In the genomic region with DNA sequence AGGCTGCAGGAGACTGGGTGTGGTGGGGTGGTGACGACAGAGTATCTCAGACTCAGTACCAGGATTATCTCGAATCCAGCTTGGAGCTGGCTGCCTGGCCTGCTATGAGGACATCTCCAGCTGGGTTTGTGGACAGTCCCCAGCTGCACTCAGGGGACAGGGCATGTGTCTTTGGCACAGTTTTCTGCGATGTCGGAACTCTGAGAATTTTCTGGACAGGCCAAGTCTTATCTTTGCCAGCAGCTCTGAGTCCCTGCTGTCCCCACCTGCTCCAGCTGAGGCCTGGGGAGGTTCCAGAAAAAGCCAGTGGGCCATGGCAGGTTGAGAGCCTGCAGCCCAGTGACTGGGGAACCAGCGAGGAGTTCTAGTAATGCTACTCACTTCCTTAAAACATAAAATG, we compare ENCODE assay signal across 16 mouse cellular contexts.
DNase-seq lines count a peak whose midpoint lies in the region; ATAC-seq lines count a peak whose summit lies in the region.
"Had no signal": no experiment of that assay in that cellular context is flagged by ENCODE, and none has a peak within 500 bp of the region (broad histone marks: within the 10 kb centered on the region; RNA-seq: fewer than 3 reads in every experiment).

No protein-coding gene starts in this region.

- intact Hi-C loops in heart, postnatal 25 days (cut with DNase I): no loop called here

- no peak for ATAC-seq in hindbrain, embryonic 12.5 days (ENCODE audit: low FRiP score)
- ATAC-seq: activated CD4-positive, CD25-positive, alpha-beta regulatory T cell, adult 4 months; forebrain, postnatal 0 days; intestine, embryonic 16.5 days had no signal

- H3K4me1 ChIP-seq in hindbrain, embryonic 12.5 days: peaks cover 10% of the 10 kb centered on the region; the same call in 1 of the 2 replicates
- H3K4me1 ChIP-seq: liver, embryonic 15.5 days had no signal

- no peak overlapping the region for H3K4me2 ChIP-seq in hindbrain, embryonic 12.5 days (replicated peaks)
- H3K4me2 ChIP-seq: embryonic facial prominence, embryonic 13.5 days; heart, embryonic 15.5 days; liver, embryonic 15.5 days had no signal

- DNase-seq in adrenal gland, postnatal 14 days: peak; percentile 46
- DNase-seq in adrenal gland, postnatal 25 days: no peak
- DNase-seq in lung, postnatal 10 days: peak; percentile 61
- no peak for DNase-seq in lung, postnatal 36 days
- peak; percentile 21 for DNase-seq in gastrocnemius, adult 18-20 months (ENCODE audit: low spot score)
- peak; percentile 48 for DNase-seq in heart, postnatal 25 days (ENCODE audit: low spot score)
- no peak for DNase-seq in T-cell, adult 2 months (ENCODE audit: low spot score)
- DNase-seq: forebrain, postnatal 0 days; kidney, postnatal 36 days; thymus, postnatal 14 days had no signal

- no peak overlapping the region for H3K27ac ChIP-seq in hindbrain, embryonic 12.5 days
- H3K27ac ChIP-seq: embryonic facial prominence, embryonic 13.5 days; heart, embryonic 15.5 days; liver, embryonic 15.5 days had no signal

- no peak overlapping the region for H3K9ac ChIP-seq in hindbrain, embryonic 12.5 days
- H3K9ac ChIP-seq: embryonic facial prominence, embryonic 13.5 days; forebrain, postnatal 0 days; heart, embryonic 15.5 days; liver, embryonic 15.5 days had no signal

- H3K9me3 ChIP-seq in hindbrain, embryonic 12.5 days (replicated peaks): no peaks in the 10 kb centered on the region
- H3K9me3 ChIP-seq: embryonic facial prominence, embryonic 13.5 days; heart, embryonic 15.5 days; liver, embryonic 15.5 days had no signal

- H3K4me3 ChIP-seq in hindbrain, embryonic 12.5 days: no peak overlapping the region
- H3K4me3 ChIP-seq: embryonic facial prominence, embryonic 13.5 days; heart, embryonic 15.5 days; liver, embryonic 15.5 days had no signal

- no peaks in the 10 kb centered on the region; the same call in 1 of the 2 replicates for H3K36me3 ChIP-seq in hindbrain, embryonic 12.5 days
- H3K36me3 ChIP-seq: heart, embryonic 15.5 days; liver, embryonic 15.5 days had no signal

- 85% methylated on average over 5 of the region's 5 CpGs for WGBS in hindbrain, embryonic 12.5 days

- H3K27me3 ChIP-seq in hindbrain, embryonic 12.5 days: no peaks in the 10 kb centered on the region
- H3K27me3 ChIP-seq: embryonic facial prominence, embryonic 13.5 days; heart, embryonic 15.5 days; liver, embryonic 15.5 days had no signal

Comparison
In these comparisons a context has a peak if more than half of its experiments do, and no peak if none do; other contexts are left out.
1. DNase-seq: peak in adrenal gland, postnatal 14 days (single experiment), lung, postnatal 10 days (single experiment), gastrocnemius, adult 18-20 months (single experiment) and heart, postnatal 25 days (single experiment); none in adrenal gland, postnatal 25 days (single experiment), lung, postnatal 36 days (single experiment) and T-cell, adult 2 months (single experiment).